Mouse (Mus musculus): Measurements from ENCODE around the gene Sfrp2.
A peak's percentile ranks its signal among the peaks of the same experiment; 100 is the strongest.

Sfrp2 gene

DNA sequence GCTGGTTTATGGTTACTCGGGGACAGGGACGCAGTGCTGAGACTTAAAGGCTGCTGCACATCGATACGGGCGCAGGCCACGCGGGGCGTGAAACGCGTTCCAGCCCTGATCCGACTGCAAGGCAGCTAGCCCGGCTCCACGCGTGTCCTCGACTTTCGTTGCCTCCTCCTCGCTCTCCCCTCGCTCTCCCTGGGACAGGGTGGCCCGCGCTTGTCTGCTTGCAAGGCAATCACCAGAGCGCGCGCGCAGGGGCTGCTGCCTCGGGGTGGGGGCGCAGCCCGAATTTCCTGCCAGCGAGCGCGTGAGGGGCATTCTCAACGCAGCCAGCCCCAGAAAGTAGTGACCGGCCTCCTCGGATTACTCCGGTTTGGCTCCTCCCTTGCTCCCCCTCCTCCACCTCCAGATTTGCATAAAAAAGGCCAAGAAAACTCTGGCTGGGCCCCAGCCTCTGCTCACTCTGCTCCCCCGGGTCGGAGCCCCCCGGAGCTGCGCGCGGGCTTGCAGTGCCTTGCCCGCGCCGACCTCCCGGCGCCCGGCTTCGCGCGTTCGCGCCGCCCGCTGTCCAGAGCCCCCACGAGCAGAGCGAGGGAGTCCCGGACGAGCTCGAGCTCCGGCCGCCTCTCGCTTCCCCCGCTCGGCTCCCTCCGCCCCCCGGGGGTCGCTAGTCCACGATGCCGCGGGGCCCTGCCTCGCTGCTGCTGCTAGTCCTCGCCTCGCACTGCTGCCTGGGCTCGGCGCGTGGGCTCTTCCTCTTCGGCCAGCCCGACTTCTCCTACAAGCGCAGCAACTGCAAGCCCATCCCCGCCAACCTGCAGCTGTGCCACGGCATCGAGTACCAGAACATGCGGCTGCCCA lies at the start of gene Sfrp2:
Gene Sfrp2 (plus strand): TSS at position 451 of the 855 bp plus-strand sequence.
- no peak for DNase-seq (ENCODE audit: low read depth, low spot score)

DNA sequence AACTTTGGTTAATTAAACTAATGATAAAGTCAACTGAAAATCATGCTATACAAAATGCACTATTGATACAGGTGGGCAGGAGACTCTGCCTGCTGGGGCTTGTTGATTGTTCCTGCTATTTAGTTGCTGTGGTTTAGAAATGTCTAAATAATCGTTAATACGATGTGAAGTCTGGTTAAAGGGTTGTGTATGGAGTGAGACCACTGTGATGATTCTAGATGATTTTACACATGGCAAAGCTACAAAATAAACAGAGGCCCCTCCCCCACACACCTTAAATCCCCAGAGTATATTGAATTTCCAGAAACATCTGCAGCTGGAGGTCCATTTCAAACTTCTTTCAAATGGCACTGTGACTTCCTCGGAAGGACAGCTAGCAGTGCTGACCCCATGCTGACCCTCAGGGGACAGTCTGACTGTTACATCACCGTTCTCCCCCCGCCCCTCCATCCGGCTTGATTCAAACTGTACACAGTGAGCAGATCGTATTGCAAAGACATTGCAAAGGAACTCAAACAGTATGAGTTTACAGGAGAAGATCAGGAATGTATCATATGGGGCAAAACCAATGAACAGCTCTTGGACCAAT lies 48.4 kb upstream of the Sfrp2 start:
- no peak for DNase-seq (ENCODE audit: low read depth, low spot score)

DNA sequence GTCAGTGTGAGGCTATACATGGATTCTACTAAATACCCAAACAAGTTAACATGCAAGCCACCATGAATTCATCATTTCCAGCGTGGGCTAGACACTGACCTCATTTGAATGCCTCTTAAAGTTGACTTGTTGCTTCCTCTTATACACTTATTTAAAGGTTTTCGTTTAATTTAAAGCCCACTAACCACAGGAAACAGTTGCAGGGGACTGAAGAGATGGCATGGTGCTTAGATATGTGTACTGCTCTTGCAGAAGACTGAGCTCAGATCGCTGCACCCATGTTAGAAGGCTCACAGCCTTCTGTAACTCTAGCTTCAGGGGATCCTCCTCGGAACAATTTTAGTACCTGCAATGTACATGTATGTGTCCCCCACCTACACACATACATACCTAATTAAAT lies 47.5 kb upstream of the Sfrp2 start:
- DNase-seq (ENCODE audit: low read depth, low spot score) = no peak

GRCm38 (mm10) chr3:83728223-83728622 lies 37.9 kb upstream of the Sfrp2 start:
- DNase-seq (ENCODE audit: low read depth, low spot score) = no peak

DNA sequence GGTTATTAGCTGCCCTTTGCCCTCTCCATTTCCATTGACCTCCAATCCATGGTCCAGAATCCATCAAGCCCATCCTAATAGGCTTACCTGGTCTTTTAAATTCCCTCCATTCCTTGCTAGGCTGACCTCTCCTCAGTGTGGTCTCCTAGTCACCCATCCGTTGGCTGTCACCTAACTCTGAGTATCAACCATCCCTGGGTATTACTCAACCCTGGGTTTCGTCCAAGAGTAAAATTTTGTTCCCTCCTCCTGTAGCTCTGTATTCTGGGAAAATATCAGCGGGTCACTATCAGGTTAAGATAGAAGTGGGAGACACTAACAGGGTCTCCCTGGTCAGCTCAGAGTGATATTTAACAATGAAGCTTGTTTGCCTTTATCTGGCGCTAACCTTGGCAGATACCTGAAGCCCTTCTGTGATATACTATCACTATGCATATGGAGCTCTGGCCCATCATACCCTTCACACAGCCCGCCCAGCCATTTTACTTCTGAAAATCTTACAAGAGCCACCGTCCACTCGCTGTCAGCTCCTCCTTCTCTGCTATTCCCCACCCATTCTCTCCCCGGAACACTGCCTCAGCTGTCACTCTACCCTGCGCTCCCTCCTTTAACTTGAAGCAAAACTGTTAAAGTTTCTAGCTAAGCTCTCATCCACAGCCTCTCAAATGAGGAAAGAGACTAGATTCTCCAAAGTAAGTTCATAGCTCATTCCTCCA lies 37.3 kb upstream of the Sfrp2 start:
- no peak for DNase-seq (ENCODE audit: low read depth, low spot score)

DNA sequence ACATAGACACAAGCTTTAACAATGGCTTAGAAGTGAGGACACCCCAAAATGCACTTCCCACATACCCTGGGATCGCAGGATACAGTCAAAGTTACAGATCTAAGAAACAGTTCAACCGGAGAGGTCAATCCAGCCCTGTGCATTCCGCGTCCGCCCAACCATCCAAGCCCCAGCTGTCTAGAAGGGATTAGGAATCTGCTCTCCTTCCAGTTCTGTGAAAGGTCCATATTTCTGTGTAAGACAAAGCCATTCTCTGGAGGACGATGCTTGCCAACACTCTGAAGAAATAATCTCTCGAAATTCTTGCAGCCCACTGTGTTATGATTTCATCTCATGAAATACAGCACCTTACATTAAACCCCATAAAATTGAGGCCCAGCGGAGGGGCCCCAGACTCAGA lies 32.1 kb upstream of the Sfrp2 start:
- DNase-seq (ENCODE audit: low read depth, low spot score) = no peak

DNA sequence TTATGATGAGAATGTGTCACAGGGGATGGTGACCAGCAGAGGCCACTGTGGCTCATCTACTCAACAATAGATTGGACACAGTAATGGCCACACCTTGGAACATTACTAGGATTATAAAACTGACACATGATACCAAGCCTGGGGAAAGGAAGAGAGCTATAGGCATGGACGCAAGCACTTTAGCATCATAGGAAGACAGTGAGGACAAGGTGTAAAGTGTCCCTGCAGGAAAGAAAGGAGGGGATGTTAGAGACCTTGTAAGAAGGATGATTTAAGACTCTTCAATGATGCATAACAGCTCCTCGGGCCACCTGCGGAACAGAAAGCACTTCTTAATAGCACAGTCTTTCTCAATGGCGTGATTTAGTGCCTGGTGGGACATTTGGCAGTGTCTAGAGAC lies 29.1 kb upstream of the Sfrp2 start:
- DNase-seq (ENCODE audit: low read depth, low spot score) = no peak

GRCm38 (mm10) chr3:83740246-83740645 lies 25.9 kb upstream of the Sfrp2 start:
- DNase-seq (ENCODE audit: low read depth, low spot score) = no peak

DNA sequence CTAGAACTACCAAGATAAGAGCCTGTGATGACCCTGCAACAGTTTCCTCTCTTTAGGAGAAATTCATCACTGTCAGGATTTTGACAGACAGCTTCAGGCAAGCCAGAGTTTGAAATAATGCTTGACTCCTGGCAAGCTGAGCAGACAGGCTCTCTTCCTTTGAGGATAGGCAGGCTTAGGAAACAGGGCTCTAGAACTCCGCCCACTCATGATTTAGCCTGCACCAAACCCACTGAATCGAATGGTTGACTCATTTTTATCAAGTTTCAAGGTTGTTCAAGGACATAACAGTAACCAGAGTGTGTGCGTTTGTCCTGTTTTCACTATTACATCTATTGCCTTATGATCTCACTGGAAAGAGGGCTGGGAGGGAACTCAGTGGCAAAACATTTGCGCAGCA lies 18.8 kb upstream of the Sfrp2 start:
- DNase-seq (ENCODE audit: low read depth, low spot score) = no peak

DNA sequence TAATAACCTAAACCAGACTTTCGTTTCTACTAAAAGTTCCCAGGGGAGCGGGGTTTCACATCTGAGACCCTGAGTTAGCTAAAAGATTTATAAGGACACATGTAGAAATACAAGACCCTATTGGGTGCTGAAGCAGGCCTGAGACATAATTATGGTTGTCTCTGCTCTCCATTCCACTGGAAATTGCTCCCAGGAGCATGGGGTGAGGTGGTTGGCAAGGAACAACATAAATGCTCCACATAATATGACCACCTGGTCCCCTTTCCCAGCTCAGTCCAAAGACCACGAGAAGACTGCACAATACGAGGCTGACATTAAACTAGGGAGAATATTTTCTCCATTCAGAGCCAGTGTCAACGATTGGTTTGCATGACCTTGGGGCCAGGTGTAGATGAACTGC lies 18.2 kb upstream of the Sfrp2 start:
- DNase-seq (ENCODE audit: low read depth, low spot score) = no peak

- no peak for DNase-seq (ENCODE audit: low read depth, low spot score)
Measured at GRCm38 (mm10) chr3:83751625-83752024, 14.5 kb upstream of the Sfrp2 start.

DNA sequence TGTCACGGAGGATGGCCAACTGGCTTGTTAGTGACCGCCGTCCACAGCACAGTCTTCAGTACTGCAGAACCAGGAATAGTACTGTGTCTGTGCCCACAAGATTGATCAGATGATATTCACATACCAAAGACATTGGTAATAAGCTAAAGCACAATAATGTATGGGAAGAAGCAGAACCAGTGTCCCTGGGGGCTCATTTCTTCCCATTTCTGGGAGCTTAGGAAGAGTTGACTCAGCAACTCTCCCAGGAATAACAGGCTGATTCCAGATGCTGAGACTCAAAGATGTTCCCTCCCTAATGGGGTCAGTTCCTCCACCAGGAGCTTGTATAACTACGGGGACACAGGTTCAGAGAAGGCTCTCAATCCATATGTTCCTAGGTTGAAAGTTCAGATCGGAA lies 13.9 kb upstream of the Sfrp2 start:
- DNase-seq (ENCODE audit: low read depth, low spot score) = no peak

GRCm38 (mm10) chr3:83755043-83755635 lies 11.0 kb upstream of the Sfrp2 start:
- DNase-seq (ENCODE audit: low read depth, low spot score) = no peak

- DNase-seq (ENCODE audit: low read depth, low spot score) = no peak
Measured at GRCm38 (mm10) chr3:83755666-83756065, 10.5 kb upstream of the Sfrp2 start.

GRCm38 (mm10) chr3:83762361-83762760 lies 3.8 kb upstream of the Sfrp2 start:
- no peak for DNase-seq (ENCODE audit: low read depth, low spot score)

GRCm38 (mm10) chr3:83763551-83764548 lies 2.3 kb upstream of the Sfrp2 start:
- peak; percentile 66 for DNase-seq (ENCODE audit: low read depth, low spot score)

DNA sequence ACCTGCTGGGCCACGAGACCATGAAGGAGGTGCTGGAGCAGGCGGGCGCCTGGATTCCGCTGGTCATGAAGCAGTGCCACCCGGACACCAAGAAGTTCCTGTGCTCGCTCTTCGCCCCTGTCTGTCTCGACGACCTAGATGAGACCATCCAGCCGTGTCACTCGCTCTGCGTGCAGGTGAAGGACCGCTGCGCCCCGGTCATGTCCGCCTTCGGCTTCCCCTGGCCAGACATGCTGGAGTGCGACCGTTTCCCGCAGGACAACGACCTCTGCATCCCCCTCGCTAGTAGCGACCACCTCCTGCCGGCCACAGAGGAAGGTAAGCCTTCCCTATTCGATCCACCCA lies 577 bp downstream of the Sfrp2 start:
- no peak for DNase-seq (ENCODE audit: low read depth, low spot score)

DNA sequence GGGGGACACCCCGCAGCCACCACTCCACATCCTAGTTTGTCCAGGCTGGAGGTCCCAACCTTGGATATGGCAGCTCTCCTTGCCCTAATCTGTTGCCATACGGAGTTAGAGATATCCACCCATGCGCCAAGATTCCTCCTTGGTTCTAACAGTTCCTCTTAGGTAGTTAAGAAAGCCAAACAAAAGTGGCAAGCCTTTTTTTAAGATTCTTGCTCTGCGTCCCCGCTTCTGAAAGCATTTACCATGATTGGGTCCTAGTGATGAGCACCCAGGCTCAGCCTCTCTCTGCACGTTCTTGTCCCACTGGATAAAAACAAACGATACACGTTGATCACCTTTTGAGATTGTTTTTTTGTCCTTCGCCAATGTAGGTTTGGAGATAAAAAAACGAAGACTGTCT lies 1.0 kb downstream of the Sfrp2 start:
- DNase-seq (ENCODE audit: low read depth, low spot score) = no peak

GRCm38 (mm10) chr3:83768293-83769035 lies 2.3 kb downstream of the Sfrp2 start:
- DNase-seq (ENCODE audit: low read depth, low spot score) = no peak

- DNase-seq (ENCODE audit: low read depth, low spot score) = no peak
Measured at GRCm38 (mm10) chr3:83769036-83769410, 2.9 kb downstream of the Sfrp2 start.
